Mouse (Mus musculus) CD8-positive naive resting alpha-beta T cell, adult 2 months (primary cell): Measurements from ENCODE around the gene Fxyd3.
A peak's percentile ranks its signal among the peaks of the same experiment; 100 is the strongest.

Experiments used
- DNase-seq, 2 experiments: peaks; one replicate each; pipeline ENCODE4 v3.0.0; 2022; ENCODE audit warnings: low read depth in 2 of 2, low spot score in 2 of 2

The Fxyd3 gene

DNA sequence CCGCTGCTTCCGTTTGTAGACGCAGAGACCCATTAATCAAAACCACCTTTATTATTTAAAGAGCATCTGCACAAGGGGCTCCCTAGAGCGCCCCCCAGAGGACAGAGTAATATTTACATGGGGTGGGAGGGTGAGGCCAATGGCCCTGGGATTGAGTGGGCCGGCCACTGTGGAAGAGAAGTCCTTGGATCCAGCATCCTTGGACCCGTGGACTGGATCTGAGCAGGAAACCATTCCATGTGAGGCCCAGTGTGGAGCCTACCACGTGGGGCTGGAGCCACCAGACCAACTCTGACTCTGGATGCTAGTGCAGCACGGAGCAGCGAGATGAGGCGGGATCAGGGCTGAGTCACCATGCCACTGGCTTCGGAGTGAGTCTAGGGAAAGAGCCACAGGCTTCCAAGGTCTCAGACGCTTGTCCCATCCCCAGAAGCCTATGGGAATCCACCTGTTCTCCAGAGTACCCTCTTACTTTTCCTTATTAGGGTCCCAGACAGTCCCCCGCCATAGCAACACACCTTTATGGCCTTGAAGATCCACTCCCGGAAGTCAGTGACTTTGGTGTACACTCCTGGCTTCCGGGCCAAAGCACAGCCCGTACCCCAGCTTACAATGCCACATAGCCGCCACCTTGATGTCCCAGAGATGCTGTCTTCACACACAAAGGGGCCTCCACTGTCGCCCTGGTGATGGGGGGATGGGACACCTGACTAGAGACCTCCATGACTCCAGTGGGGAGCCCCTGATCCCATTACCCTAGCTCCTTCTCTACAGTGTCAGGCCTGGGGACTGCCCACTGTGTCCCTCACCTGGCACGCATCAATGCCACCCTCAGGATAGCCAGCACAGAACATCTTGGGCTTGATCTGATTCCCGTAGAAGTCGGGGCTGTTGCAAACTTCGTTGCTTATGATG lies 22.4 kb upstream of the Fxyd3 start:
- DNase-seq = peak in 1 of 2 experiments; percentile 33

DNA sequence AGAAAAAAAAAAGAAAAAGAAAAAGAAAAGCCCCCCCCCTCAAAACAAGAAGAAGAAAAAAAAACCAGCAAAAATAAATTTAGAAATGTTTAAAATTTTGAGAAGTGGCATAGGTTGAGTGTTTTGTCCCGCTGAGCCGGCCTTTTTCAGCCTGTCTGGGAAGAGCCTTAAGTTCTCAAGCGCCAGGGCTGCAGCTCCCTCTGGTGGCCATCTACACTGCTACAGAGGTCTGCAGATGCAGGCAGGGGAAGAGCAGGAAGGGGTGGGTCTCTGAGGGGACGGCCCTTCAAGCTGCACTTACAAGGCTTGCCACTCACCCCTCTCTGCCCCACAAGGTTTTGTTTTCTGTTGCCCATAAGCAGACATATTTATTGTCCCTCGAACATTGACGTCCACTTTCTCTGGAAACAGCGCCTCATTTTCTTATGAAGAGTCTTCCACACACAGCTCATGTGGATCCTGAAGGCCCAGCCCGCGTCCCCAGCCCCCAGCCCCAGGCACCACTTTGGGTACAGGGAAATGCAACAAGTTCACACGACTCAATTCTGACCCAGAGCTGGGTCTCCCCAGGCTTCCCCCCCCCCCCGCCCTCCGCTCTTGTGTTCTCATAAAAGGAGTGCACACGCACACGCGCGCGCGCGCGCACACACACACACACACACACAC lies 21.2 kb upstream of the Fxyd3 start:
- DNase-seq = peak; percentile 81 to 86

DNA sequence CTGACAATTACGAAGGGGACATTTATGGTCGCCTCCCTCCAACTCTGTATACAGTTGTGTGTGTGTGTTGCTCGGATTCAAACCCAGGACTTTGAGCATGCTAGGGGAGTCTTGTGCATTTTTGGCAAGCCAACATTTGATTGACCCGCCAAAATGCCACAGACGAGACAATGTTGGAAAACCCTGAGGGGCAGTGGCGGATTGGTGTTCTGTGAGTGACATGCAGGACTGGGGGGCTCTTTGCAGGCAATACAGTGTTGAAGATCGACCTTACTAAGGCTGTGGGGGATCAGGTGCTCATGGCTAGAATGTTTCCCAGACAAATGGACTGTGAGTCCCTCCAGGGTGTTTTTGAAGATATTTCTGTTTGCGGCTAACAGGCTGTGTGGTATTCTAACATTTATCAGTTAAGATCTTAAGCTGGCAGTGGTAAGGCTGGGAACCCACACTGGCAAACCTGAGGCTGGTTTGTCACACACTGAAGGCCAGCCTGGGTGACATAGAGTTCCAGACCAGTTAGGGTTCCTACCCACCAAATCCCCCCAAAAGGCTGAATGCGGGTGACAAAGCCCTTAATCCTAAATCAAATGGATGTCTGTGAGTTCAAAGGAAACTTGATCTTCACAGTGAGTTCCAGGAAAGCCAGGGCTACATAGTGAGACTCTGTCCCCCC lies 20.5 kb upstream of the Fxyd3 start:
- DNase-seq = no peak

DNA sequence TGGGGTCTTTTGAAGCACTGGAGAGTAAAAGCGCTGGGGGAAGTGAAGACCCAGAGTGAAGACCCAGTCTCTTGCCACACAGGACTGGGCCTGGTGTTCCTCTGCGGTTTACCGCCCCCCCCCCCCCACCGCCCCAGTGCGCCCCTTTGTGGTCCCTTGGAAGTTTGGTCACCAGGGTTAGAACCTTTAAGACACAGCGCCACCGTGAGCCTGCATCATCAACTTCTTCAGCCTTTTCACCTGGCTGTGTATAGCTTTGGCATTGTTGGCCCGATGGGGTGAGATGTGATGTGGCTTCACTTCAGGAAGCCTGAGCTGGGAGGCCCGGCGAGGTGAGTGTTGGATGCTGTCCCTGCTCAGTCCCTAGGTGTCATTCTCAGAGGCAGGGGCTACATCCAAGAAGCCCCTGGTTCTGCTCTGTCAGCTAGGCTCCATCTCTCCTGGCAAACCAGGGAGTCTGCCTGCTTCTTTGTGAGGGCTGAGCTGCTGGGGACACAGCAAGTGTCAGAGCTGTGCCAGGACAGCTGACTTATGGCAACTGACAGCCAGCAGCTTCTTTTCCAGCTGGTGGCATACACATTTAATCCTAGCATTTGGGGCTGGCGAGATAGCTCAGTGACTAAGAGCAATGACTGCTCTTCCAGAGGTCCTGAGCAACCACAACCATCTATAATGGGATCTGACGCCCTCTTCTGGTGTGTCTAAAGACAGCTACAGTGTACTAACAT lies 18.4 kb upstream of the Fxyd3 start:
- DNase-seq = peak in 1 of 2 experiments; percentile 45

DNA sequence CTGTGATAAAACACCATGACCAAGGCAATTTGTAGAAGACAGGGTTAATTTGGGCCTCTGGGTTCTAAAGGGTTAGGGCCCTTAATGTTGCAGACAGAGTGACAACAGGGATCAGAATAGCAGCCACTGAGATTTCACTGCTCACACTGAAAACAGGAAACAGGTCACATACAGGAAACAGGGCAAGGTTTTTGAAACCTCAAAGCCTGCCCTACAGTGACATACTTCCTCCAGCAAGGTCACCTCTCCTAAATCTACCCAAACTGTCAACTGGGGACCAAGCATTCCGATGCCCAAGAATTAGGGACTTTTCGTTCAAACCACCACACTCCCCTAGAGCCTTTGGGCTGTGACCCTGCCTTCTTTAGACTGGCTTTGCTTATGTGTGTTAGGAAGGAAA lies 13.2 kb upstream of the Fxyd3 start:
- peak; percentile 37 to 58 for DNase-seq

DNA sequence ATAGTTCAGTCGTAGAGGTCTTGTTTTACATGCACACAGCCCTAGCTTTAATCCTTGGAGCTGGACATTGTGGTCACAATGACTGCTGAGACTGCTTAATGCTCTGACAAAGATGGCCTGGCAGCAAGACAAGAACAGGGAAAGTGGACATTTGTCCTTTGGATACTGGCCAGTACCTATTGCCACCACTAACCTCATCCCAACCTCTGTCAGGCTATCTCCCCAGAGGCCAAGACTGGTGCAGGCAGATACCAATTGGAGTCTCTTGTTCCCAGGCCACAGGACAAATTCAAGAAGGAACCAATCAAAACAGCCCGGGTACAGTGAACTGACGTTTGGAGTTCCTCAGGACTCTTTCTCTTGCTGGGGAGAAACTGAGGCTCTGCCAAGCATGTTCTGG lies 11.7 kb upstream of the Fxyd3 start:
- DNase-seq = no peak

DNA sequence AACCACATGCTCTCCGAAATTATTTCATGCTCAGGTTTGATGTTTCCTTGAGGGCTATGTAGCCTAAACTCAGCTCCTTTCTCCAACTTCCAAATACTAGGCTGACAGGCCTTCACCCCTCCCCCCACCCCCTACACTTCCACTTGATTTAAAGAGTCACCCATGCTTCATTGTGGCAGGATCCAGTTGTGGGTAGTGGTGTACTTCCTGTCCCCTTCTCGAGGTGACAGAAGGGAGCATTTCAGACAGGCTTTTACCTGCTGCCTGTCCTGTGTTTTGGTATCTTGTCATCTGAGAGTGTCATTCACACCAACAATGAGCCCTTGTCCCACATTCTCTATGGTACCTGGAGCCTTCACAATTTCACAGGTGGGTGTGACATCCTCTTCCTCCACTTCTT lies 10.8 kb upstream of the Fxyd3 start:
- DNase-seq = peak in 1 of 2 experiments; percentile 20

DNA sequence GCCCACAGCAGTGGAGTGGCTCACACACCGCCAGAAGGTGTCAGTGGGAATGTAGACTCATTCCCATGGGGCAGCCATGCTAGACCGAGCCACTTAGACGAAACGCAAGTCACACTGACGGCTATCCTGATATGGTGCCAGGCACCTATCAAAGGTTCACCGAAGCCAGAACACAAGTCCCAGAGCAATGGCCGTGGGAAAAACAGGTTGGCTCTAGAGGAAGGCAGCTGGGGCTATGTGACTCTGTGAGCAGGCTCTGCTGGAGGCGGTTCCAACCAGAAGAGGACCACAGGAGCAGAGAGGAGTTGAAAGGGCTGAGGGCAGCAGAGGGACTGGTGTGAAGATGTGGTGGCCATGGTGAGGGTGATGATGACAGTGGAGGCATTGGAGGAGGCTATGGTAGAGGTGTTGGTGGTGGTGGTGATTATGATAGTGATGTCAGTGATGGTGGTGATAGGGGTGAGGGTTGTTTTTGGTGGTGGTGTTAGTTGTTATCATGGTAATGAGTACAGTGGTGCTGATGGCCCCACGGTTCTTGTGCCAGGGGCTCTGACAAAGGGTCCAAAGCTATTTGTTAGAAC lies 9.8 kb upstream of the Fxyd3 start:
- no peak for DNase-seq

DNA sequence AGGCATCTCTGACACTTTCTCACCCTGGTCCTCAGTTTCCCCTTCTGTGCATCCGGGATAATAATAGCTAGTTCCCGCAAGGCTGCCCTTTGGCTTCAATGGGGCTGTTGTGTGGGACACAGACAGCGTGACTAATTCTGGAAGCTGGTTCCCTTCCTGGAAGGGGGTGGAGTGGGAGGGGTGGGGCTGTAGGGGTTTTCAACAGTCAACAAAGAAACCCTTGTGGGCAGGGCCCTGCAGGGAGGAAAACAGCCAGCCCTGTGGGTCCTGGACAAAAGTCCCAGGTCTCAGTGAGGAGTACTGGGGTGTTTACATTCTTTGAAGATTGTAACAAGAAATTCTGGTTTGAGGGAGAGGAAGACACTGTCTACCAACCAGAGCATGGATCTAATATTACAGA lies 8.7 kb upstream of the Fxyd3 start:
- no peak for DNase-seq

DNA sequence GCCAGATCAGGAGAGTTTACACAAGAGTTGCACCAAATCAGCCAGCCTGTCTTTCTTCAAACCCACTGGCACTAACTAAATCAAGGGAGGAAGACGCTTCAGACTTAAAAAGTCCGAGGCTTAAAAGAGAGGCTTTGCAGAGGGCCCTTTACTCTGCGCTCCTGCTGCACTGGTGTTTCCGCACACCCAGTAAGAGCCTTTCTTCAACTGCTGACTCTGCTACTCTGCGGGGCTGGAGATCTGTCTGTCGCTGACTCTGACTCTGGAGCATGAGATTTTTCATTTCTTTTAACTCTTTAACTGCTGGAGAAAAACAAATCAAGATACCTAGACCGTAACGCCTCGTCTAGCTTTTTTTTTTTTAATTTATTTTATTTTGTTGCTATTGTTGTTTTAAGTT lies 7.6 kb upstream of the Fxyd3 start:
- DNase-seq = no peak

DNA sequence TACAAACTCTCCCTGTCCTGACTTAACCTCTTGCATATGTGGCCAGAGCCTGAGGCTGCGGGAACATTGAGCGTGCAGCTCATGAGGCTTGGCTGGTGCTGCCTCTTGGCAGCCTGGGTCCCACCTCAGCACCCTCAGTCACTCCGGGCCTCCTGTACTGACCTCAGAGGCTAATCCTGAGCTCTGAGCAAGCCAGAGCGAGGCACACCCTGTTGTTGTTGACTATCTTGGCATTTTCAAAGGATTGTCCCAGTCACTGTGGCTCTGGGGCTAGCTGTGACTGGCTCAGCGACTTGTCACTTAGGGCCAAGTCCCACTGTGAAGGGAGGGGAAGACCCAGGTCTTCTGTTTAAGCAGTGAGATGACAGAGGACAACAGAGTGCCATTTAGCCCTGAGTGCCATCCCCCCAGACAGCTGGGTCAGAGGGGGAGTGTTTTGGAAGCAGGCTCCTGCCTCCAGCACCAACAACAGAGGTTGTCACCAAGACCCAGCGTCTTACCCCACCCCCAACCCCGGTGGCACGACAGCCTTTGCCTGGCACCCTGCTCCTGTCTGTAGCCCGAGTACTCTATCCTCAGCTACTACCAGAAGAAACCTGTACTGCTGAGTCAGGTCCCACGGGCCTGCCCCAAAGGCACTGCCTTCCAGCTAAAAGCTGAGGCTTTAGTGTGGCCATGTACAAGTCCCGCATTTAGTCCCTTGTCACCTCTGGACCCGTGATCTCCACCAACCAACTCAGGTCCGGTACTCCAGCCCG lies 6.5 kb upstream of the Fxyd3 start:
- no peak for DNase-seq

DNA sequence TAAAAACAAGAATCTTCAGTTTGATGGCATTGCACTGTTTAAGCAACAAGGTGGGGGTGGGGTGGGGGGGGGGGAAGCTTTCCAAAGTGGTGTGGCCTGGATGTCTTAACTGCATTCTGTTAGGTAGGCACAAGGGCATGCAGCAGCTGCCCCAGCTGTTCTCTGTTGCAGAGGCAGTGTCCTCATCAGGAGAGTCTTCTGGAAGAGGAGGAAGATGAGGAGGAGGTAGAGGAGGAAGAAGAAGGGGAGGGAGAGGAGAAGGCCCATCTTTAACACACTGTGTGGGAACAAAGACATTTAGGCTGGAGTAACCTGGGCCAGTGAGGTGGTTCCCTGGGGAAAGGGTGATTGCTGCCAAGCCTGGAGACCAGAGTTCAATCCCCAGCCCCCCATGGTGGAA lies 5.6 kb upstream of the Fxyd3 start:
- DNase-seq = no peak

DNA sequence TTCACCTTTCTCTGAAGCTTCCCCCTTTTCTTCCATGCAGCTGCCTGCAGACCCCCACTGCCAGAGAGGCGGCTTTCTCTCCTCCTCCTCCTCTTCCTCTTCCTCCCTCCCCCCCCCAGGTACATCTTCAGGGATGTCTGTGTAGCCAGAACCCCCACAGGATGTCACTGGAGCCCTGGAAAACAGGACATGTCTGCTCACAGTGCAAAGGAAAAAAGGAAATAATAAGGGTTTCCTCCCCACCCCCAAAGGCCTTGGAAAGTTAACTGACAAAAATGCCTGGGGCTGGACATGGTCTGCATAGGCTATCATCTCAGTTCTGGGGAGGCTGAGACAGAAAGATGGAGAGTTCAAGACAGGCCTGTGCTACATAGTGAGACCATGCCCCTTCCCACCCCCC lies 4.6 kb upstream of the Fxyd3 start:
- DNase-seq = no peak

DNA sequence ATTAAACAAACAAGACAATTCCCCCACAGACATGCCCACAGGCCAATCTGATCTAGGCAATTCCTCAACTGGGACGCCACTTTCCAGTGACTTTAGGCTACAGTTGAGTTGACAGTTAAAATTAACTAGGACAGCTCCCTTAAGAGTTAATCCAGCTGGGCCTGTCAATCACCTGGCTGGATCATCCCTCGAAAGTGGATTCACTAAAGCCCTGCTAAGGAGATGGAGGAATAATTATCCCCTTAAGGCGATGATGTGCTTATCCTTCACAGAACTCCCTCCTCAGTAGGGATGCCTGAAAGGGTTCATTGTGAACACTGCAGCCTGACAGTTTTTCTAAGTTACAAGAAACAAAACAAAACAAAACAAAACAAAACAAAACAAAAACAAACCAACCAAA lies 4.1 kb upstream of the Fxyd3 start:
- DNase-seq = no peak

DNA sequence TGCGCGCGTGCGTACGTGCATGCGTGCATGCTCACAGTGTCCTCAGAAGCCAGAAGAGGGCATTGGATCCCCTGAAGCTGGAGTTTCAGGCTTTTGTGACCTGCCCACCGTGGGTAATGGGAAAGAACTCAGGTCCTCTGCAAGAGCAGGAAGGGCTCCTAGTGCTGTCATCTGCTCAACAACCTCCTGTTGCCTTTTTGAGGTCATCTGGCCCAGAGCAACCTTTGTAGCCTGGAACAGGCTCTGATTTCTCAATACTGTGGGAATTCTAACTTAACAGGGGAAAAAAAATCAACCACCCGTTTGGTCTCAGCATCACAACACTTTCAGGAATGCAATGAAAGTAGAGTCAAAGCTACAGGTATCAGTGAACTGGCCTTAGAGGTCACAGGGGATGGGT lies 3.2 kb upstream of the Fxyd3 start:
- DNase-seq = no peak

DNA sequence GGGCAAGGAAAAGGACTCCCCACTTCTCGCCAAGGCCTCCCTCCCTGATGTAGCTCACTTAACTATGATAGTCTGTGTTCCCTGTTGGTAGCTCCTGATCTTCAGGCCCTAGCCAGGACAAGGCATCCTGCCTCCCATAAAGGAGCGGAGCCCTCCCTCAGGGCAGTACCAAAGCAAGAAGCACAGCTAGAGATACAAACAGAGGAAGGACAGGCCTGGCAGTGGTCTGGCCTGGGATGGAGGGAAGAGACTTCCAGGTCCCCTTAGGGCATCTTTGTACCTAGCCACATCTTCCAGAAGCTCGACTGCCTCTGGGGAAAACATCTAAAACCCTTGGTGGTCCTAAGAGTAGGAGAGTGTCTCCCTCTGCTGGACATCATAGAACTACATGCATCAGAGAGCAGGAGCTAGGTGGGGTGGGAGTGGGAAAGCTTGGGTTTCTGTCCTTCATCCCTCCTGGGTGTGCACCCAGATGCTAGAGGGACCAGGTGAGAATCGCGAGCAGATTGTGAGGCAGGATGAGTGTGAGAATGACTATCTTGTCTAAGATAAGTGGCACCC lies 1.5 kb upstream of the Fxyd3 start:
- peak; percentile 32 to 50 for DNase-seq

DNA sequence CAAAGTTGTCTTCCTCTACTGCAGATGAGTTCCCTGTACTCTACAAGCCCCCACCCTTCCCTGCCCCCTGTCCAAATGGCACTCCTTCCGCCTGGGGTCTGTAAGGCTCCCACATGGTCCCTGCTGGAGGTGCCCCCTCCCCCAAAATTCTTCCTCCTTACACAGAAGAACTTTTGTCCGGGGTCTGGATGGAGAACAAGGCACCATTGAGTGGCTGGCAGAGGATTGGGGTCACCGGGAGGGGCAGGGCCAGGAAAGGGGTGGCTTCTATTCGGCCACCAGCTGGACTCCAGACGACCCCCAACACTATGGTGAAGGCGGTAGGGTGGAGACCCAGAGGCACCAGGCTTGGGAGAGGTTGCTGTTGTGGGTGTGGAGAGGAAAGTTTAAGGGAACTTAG lies 966 bp upstream of the Fxyd3 start:
- no peak for DNase-seq

DNA sequence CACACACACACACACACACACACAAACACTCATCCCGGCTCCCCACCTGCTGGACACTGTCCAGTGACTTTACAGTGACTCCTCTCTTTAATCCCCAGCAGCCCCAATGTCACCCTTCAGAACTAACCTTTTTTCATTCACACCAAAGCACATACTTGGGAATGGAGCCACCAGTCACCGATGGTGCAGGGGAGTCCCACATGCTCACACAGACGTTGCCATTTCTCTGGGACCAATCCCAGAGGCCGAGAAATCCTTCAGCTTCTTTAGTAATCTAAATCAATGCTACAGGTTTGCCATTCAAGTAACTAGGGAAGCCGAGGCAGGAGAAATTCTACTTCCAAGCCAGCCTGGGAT lies 1.8 kb downstream of the Fxyd3 start:
- no peak for DNase-seq

DNA sequence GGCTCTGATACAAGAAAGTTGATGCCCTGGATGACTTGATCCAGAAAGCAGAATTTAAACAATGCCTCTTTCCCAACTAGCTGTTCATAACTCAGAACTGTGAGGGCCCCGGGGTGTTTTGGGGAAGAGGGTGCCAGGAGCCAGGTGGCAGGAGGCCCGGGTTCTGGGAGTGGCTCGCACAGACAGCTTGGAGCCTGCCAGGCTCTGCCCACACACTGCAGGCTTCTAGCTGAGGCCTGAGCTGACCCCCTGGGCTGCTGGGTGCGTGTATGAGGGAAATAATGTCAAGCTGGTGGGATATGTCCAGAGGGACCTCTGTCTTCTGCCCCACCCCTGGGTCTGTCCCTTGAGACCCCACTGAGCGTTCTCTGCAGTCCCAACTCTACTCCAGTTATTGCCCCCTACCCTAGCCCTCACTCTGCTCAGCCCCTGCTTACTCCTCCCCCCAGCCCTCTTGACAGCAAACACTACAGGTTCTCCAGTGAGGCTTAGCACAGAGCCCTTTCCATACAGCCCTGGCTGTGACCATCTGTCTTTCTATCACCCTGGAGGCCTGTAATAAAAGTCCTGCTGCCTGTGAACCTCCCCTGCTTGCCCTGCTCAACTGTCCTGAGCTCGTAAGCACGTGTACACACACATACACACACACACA lies 2.3 kb downstream of the Fxyd3 start:
- DNase-seq = no peak

DNA sequence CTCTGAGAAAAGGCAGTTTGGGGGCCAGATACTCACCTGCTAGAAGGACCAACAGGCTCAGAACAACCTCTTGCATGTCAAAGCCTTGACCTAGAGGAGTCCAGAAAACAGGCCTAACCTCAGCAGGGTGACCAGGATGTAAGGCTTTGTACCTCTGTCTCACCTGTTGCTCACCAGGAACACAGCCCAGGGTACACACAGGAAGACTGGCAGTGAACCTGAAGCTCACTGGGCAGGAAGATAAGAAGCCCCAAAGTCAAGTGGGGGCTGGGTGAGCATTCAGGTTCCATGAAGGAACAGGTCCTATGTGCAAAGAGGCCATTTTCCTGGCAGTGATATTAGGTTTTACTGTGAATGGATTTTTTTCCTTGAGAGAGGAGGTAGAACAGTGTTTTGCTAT lies 3.0 kb downstream of the Fxyd3 start:
- no peak for DNase-seq
